Mouse (Mus musculus) lung, embryonic 15.5 days (tissue): ENCODE results near the gene Itgb6. TPM values are rescaled to one million over a fixed set of nuclear protein-coding genes. Genes with fewer than 3 reads are reported as not detected.

ENCODE experiments used
- ATAC-seq: fragments of 200-750 bp; cut with Nextera tagmentation; 2 replicates; pipeline ENCODE4 v1.8.0; 2017; ENCODE audit warnings: moderate number of reproducible peaks, borderline replicate concordance; ENCODE audit not compliant: low FRiP score, low TSS enrichment; ENCODE audit errors: extremely low read depth
- H3K27ac ChIP-seq: fragments of 300-500 bp; sonication (generic); 2 replicates; pipeline ENCODE4 v1.5.1; 2015; ENCODE audit warnings: moderate library complexity, mild to moderate bottlenecking, inconsistent platforms
- H3K27me3 ChIP-seq: fragments of 300-500 bp; sonication (generic); 2 replicates; pipeline ENCODE4 v1.6.1; 2015; ENCODE audit warnings: inconsistent platforms
- H3K36me3 ChIP-seq: fragments of 300-500 bp; sonication (generic); 2 replicates; pipeline ENCODE4 v1.6.1; 2015; ENCODE audit warnings: inconsistent platforms
- H3K4me1 ChIP-seq: fragments of 300-500 bp; sonication (generic); 2 replicates; pipeline ENCODE4 v1.6.1; 2015; ENCODE audit warnings: inconsistent platforms
- H3K4me2 ChIP-seq: fragments of 300-500 bp; sonication (generic); 2 replicates; pipeline ENCODE4 v1.6.1; 2015; ENCODE audit warnings: inconsistent platforms, mild to moderate bottlenecking, moderate library complexity
- H3K4me3 ChIP-seq: fragments of 300-500 bp; sonication (generic); 2 replicates; pipeline ENCODE4 v1.5.1; 2015; ENCODE audit warnings: mild to moderate bottlenecking, inconsistent platforms
- H3K9ac ChIP-seq: fragments of 300-500 bp; sonication (generic); 2 replicates; pipeline ENCODE4 v1.6.1; 2015; ENCODE audit warnings: inconsistent platforms
- H3K9me3 ChIP-seq: fragments of 300-500 bp; sonication (generic); 2 replicates; pipeline ENCODE4 v1.6.1; 2016; ENCODE audit warnings: inconsistent platforms
- WGBS: fragments of 180-500 bp; shearing (Covaris S2); methylation state at CpG from one replicate; pipeline ENCODE4 v1.1.7; 2015; 5-methylcytosine and 5-hydroxymethylcytosine counted together
- polyA plus RNA-seq: library from polyadenylated mRNA; unstranded; fragments of >200 nt; fragmentation: Nextera tagmentation; extraction: Ambion mirVana; gene quantifications from 2 replicates; pipeline ENCODE4 v1.2.1, GENCODE M21; 2015

Gene Itgb6
- polyA plus RNA-seq, 1 experiment from 2014 or later: 6.4 TPM

GRCm38 (mm10) chr2:60712483-60712882 is 10.0 kb downstream of the Itgb6 start:
- ATAC-seq: no peak
- 53% methylated on average over 6 of the region's 6 CpGs for WGBS

GRCm38 (mm10) chr2:60711098-60711880 is 11.2 kb downstream of the Itgb6 start:
- H3K4me3 ChIP-seq: no peak overlapping the region
- WGBS: 66% methylated on average over 7 of the region's 7 CpGs
- H3K27me3 ChIP-seq: no peaks in the 10 kb centered on the region
- H3K36me3 ChIP-seq: no peaks in the 10 kb centered on the region
- H3K9me3 ChIP-seq: no peaks in the 10 kb centered on the region
- no peak for ATAC-seq
- peaks cover 34% of the 10 kb centered on the region for H3K4me1 ChIP-seq
- no peak overlapping the region for H3K9ac ChIP-seq
- no peak overlapping the region for H3K27ac ChIP-seq
- no peak overlapping the region for H3K4me2 ChIP-seq

More at GRCm38 (mm10) chr2:60712483-60712882, 10.0 kb downstream of the Itgb6 start:
- Histone ChIP-seq H3K36me3 (no peaks in the 10 kb centered on the region), H3K9me3 (no peaks in the 10 kb centered on the region), H3K27ac (no peak overlapping the region), H3K4me1 (peaks cover 36% of the 10 kb centered on the region), H3K4me3 (no peak overlapping the region), H3K9ac (no peak overlapping the region), H3K27me3 (no peaks in the 10 kb centered on the region), H3K4me2 (no peak overlapping the region)

GRCm38 (mm10) chr2:60710317-60710716 is 12.1 kb downstream of the Itgb6 start:
- Histone ChIP-seq H3K9ac (no peak overlapping the region), H3K27ac (no peak overlapping the region), H3K36me3 (no peaks in the 10 kb centered on the region), H3K9me3 (no peaks in the 10 kb centered on the region), H3K4me3 (no peak overlapping the region), H3K4me1 (peaks cover 34% of the 10 kb centered on the region), H3K27me3 (no peaks in the 10 kb centered on the region), H3K4me2 (no peak overlapping the region)
- no peak for ATAC-seq
- WGBS: 60% methylated on average over 4 of the region's 4 CpGs

GRCm38 (mm10) chr2:60708671-60709070 is 13.8 kb downstream of the Itgb6 start:
- no peak overlapping the region for H3K27ac ChIP-seq
- H3K9ac ChIP-seq: no peak overlapping the region
- H3K27me3 ChIP-seq: no peaks in the 10 kb centered on the region
- H3K36me3 ChIP-seq: no peaks in the 10 kb centered on the region
- no peaks in the 10 kb centered on the region for H3K9me3 ChIP-seq
- H3K4me3 ChIP-seq: no peak overlapping the region
- WGBS: 24% methylated on average over 3 of the region's 3 CpGs
- ATAC-seq: no peak
- H3K4me1 ChIP-seq: peaks cover 18% of the 10 kb centered on the region; the same call in 1 of the 2 replicates
- no peak overlapping the region for H3K4me2 ChIP-seq

- H3K4me1 ChIP-seq: 0 out of 2 replicates have a peak, but pooled peaks cover 8% of the 10 kb centered on the region
- no peak overlapping the region for H3K9ac ChIP-seq
- no peaks in the 10 kb centered on the region for H3K9me3 ChIP-seq
- H3K4me2 ChIP-seq: no peak overlapping the region
- H3K4me3 ChIP-seq: no peak overlapping the region
- H3K36me3 ChIP-seq: no peaks in the 10 kb centered on the region
- WGBS: 76% methylated on average over 3 of the region's 3 CpGs
- ATAC-seq: no peak
- no peak overlapping the region for H3K27ac ChIP-seq
- H3K27me3 ChIP-seq: no peaks in the 10 kb centered on the region
Observed at GRCm38 (mm10) chr2:60706866-60707265, 15.6 kb downstream of the Itgb6 start.

- Histone ChIP-seq H3K27me3 (no peaks in the 10 kb centered on the region), H3K4me2 (no peak overlapping the region), H3K4me1 (0 out of 2 replicates have a peak, but pooled peaks cover 3% of the 10 kb centered on the region), H3K27ac (no peak overlapping the region), H3K9ac (no peak overlapping the region), H3K36me3 (no peaks in the 10 kb centered on the region), H3K4me3 (no peak overlapping the region), H3K9me3 (no peaks in the 10 kb centered on the region)
- WGBS: 92% methylated on average over 8 of the region's 8 CpGs
- no peak for ATAC-seq
Observed at GRCm38 (mm10) chr2:60705426-60705825, 17.0 kb downstream of the Itgb6 start.

GRCm38 (mm10) chr2:60703315-60703714 is 19.1 kb downstream of the Itgb6 start:
- no peaks in the 10 kb centered on the region for H3K36me3 ChIP-seq
- H3K9ac ChIP-seq: no peak overlapping the region
- H3K9me3 ChIP-seq: no peaks in the 10 kb centered on the region
- 34% methylated on average over 4 of the region's 4 CpGs for WGBS
- H3K4me2 ChIP-seq: no peak overlapping the region
- H3K4me1 ChIP-seq: peaks cover 5% of the 10 kb centered on the region
- peak; percentile 86 for ATAC-seq
- H3K27me3 ChIP-seq: no peaks in the 10 kb centered on the region
- peak overlapping the region; percentile 78 for H3K27ac ChIP-seq
- no peak overlapping the region for H3K4me3 ChIP-seq

GRCm38 (mm10) chr2:60700956-60701355 is 21.5 kb downstream of the Itgb6 start:
- H3K27me3 ChIP-seq: no peaks in the 10 kb centered on the region
- H3K27ac ChIP-seq: no peak overlapping the region
- no peak overlapping the region for H3K9ac ChIP-seq
- ATAC-seq: no peak
- H3K4me1 ChIP-seq: peaks cover 20% of the 10 kb centered on the region
- H3K4me3 ChIP-seq: no peak overlapping the region
- no peaks in the 10 kb centered on the region for H3K9me3 ChIP-seq
- H3K4me2 ChIP-seq: no peak overlapping the region
- WGBS: 82% methylated on average over 4 of the region's 4 CpGs
- no peaks in the 10 kb centered on the region for H3K36me3 ChIP-seq

- 77% methylated on average over 3 of the region's 3 CpGs for WGBS
Observed at GRCm38 (mm10) chr2:60700013-60700412, 22.4 kb downstream of the Itgb6 start.

GRCm38 (mm10) chr2:60699591-60699990 is 22.9 kb downstream of the Itgb6 start:
- Histone ChIP-seq H3K4me2 (no peak overlapping the region), H3K36me3 (no peaks in the 10 kb centered on the region), H3K9ac (no peak overlapping the region), H3K27me3 (no peaks in the 10 kb centered on the region), H3K27ac (no peak overlapping the region), H3K4me1 (peaks cover 26% of the 10 kb centered on the region), H3K4me3 (no peak overlapping the region), H3K9me3 (no peaks in the 10 kb centered on the region)
- no peak for ATAC-seq
- WGBS: 72% methylated on average over 3 of the region's 3 CpGs

More at GRCm38 (mm10) chr2:60700013-60700412, 22.4 kb downstream of the Itgb6 start:
- no peak for ATAC-seq
- no peaks in the 10 kb centered on the region for H3K9me3 ChIP-seq
- no peak overlapping the region for H3K4me3 ChIP-seq
- no peak overlapping the region for H3K27ac ChIP-seq
- H3K9ac ChIP-seq: no peak overlapping the region
- no peak overlapping the region for H3K4me2 ChIP-seq
- H3K27me3 ChIP-seq: no peaks in the 10 kb centered on the region
- H3K36me3 ChIP-seq: no peaks in the 10 kb centered on the region
- peaks cover 22% of the 10 kb centered on the region for H3K4me1 ChIP-seq

GRCm38 (mm10) chr2:60698155-60698554 is 24.3 kb downstream of the Itgb6 start:
- H3K36me3 ChIP-seq: no peaks in the 10 kb centered on the region
- ATAC-seq: peak; percentile 62; the same call in 1 of the 2 replicates
- 21% methylated on average over 1 of the region's 1 CpGs for WGBS
- H3K4me3 ChIP-seq: no peak overlapping the region
- no peak overlapping the region for H3K4me2 ChIP-seq
- peaks cover 34% of the 10 kb centered on the region for H3K4me1 ChIP-seq
- peak overlapping the region; percentile 87 for H3K27ac ChIP-seq
- H3K27me3 ChIP-seq: no peaks in the 10 kb centered on the region
- H3K9me3 ChIP-seq: no peaks in the 10 kb centered on the region
- no peak overlapping the region for H3K9ac ChIP-seq

- 72% methylated on average over 7 of the region's 7 CpGs for WGBS
- ATAC-seq: no peak
- Histone ChIP-seq H3K9me3 (no peaks in the 10 kb centered on the region), H3K4me1 (peaks cover 40% of the 10 kb centered on the region), H3K27ac (peak overlapping the region; percentile 87), H3K9ac (no peak overlapping the region), H3K4me3 (no peak overlapping the region), H3K27me3 (no peaks in the 10 kb centered on the region), H3K4me2 (no peak overlapping the region), H3K36me3 (no peaks in the 10 kb centered on the region)
Observed at GRCm38 (mm10) chr2:60697530-60697929, 24.9 kb downstream of the Itgb6 start.
